Mouse (Mus musculus) thymus, adult 2 months (tissue): ENCODE measurements around the gene Pde6g. TPM values are rescaled to one million over a fixed set of nuclear protein-coding genes. Genes with fewer than 3 reads are reported as not detected.
"Not testable (repeated sequence)": the region's sequence is repeated elsewhere in the genome, so short reads cannot be mapped to it uniquely, and the experiment has no call there.

ENCODE experiments used
- DNase-seq: peaks from one replicate; pipeline ENCODE4 v3.0.0; 2021
- H3K27ac ChIP-seq: fragments of 200-500 bp; 2 replicates; pipeline ENCODE4 v1.5.1; 2012; ENCODE audit warnings: low read length, control low read depth; ENCODE audit not compliant: control insufficient read depth, insufficient read depth
- H3K27me3 ChIP-seq: fragments of 200-500 bp; 2 replicates; pipeline ENCODE4 v1.6.1; 2012; ENCODE audit warnings: mild to moderate bottlenecking, low read length, moderate library complexity, mixed read lengths; ENCODE audit not compliant: control insufficient read depth, insufficient read depth
- H3K36me3 ChIP-seq: fragments of 200-500 bp; 2 replicates; pipeline ENCODE4 v1.6.1; 2012; ENCODE audit warnings: mild to moderate bottlenecking, low read length, moderate library complexity; ENCODE audit not compliant: control insufficient read depth, insufficient read depth
- H3K4me1 ChIP-seq: fragments of 200-500 bp; replicated peaks from 2 replicates; pipeline ENCODE4 v1.6.1; 2012; ENCODE audit warnings: low read length; ENCODE audit not compliant: control insufficient read depth, insufficient read depth
- H3K4me3 ChIP-seq: fragments of 200-500 bp; 2 replicates; pipeline ENCODE4 v1.5.1; 2012; ENCODE audit warnings: mild to moderate bottlenecking, low read length, control low read depth, moderate library complexity; ENCODE audit not compliant: control insufficient read depth, insufficient read depth
- CTCF ChIP-seq: fragments of 200-500 bp; IDR thresholded peaks from 2 replicates; pipeline ENCODE4 v1.5.1; 2012; ENCODE audit warnings: mild to moderate bottlenecking, control low read depth, low read length, moderate library complexity, borderline replicate concordance; ENCODE audit not compliant: control insufficient read depth, poor library complexity, insufficient read depth; ENCODE audit errors: extremely low read depth
- POLR2A ChIP-seq: fragments of 200-500 bp; IDR thresholded peaks from 2 replicates; pipeline ENCODE4 v1.6.1; 2012; ENCODE audit warnings: mild to moderate bottlenecking, low read length, control low read depth, moderate library complexity; ENCODE audit not compliant: control insufficient read depth, poor library complexity, insufficient read depth; ENCODE audit errors: extremely low read depth
- WGBS: fragments of 180-500 bp; shearing (Covaris S2); methylation state at CpG from one replicate; pipeline ENCODE4 v1.1.7; 2018; 5-methylcytosine and 5-hydroxymethylcytosine counted together
- polyA plus RNA-seq: library from polyadenylated mRNA; depleted of rRNA; stranded (reverse); fragments of >200 nt; gene quantifications from 2 replicates; pipeline ENCODE4 v1.2.3, GENCODE M21; 2012

Pde6g gene
- polyA plus RNA-seq, 1 experiment, result 0.55 TPM

GRCm38 (mm10) chr11:120423569-120424295 lies 29.6 kb downstream of the Pde6g start:
- H3K4me1 ChIP-seq, result no peaks in the 10 kb centered on the region
- WGBS, result 77% methylated on average over 9 of the region's 9 CpGs

GRCm38 (mm10) chr11:120422651-120423568 lies 30.4 kb downstream of the Pde6g start:
- Histone ChIP-seq H3K27ac (no peak overlapping the region), H3K4me1 (no peaks in the 10 kb centered on the region), H3K4me3 (no peak overlapping the region), H3K27me3 (no peaks in the 10 kb centered on the region), H3K36me3 (peaks cover 72% of the 10 kb centered on the region)
- DNase-seq, result no peak
- TF ChIP-seq CTCF, result no peak
- no peak for TF ChIP-seq POLR2A
- 75% methylated on average over 13 of the region's 13 CpGs for WGBS

More at GRCm38 (mm10) chr11:120423569-120424295, 29.6 kb downstream of the Pde6g start:
- TF ChIP-seq CTCF, result peak; percentile 44; the same call in 1 of the 2 replicates
- no peak for TF ChIP-seq POLR2A
- Histone ChIP-seq H3K36me3 (peaks cover 72% of the 10 kb centered on the region), H3K4me3 (no peak overlapping the region), H3K27me3 (no peaks in the 10 kb centered on the region), H3K27ac (no peak overlapping the region)
- peak; percentile 58 for DNase-seq

DNA sequence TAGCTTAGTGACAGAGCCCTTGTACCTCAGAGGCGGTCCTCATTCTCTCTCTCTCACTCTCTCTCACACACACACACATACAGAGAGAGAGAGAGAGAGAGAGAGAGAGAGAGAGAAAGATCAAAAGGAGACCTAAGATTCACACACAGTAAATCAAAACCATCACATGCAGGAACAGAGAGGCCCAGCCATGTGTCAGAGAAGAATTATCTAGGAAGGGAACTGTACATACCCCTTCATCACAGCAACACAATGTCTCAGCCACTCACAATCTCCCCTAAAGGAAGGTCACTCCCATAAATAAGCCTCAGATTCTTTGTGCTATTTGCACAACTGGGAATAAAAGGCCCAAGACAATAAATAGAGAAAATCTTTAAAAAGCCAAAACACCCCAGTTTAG lies 34.7 kb downstream of the Pde6g start:
- Histone ChIP-seq H3K27ac (no peak overlapping the region), H3K27me3 (no peaks in the 10 kb centered on the region), H3K4me1 (no peaks in the 10 kb centered on the region), H3K4me3 (no peak overlapping the region), H3K36me3 (peaks cover 71% of the 10 kb centered on the region)
- DNase-seq, result no peak
- WGBS, result 83% methylated on average over 1 of the region's 1 CpGs
- TF ChIP-seq POLR2A, result no peak
- TF ChIP-seq CTCF, result no peak

GRCm38 (mm10) chr11:120417852-120418251 lies 35.4 kb downstream of the Pde6g start:
- 94% methylated on average over 7 of the region's 7 CpGs for WGBS
- DNase-seq, result no peak
- TF ChIP-seq CTCF (no peak), POLR2A (no peak)
- Histone ChIP-seq H3K36me3 (peaks cover 75% of the 10 kb centered on the region), H3K4me3 (no peak overlapping the region), H3K4me1 (no peaks in the 10 kb centered on the region), H3K27ac (no peak overlapping the region), H3K27me3 (no peaks in the 10 kb centered on the region)

DNA sequence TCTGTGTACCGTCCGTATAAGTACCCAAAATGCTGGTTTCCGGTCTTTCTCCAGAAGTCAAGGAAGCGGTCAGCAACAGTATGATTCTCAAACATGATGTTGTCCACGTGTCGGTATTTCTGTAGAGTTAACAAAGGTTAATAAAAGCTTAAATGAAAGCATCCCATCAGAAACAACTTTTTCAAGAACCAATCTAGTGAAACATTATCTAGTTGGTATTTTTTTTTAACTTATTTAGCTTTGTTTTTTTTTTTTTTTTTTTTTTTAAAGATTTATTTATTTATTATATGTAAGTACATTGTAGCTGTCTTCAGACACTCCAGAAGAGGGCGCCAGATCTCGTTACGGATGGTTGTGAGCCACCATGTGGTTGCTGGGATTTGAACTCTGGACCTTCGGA lies 39.7 kb downstream of the Pde6g start:
- not testable (repeated sequence) for H3K27me3 ChIP-seq, H3K27ac ChIP-seq, DNase-seq, H3K4me3 ChIP-seq, H3K4me1 ChIP-seq
- peaks cover 81% of the 10 kb centered on the region for H3K36me3 ChIP-seq
- whole genome bisulfite sequencing, result 99% methylated on average over 7 of the region's 10 CpGs

- Histone ChIP-seq H3K4me3 (no peak overlapping the region), H3K4me1 (no peaks in the 10 kb centered on the region), H3K36me3 (peaks cover 70% of the 10 kb centered on the region), H3K27ac (no peak overlapping the region), H3K27me3 (no peaks in the 10 kb centered on the region)
- WGBS, result 82% methylated on average over 1 of the region's 1 CpGs
- DNase-seq, result no peak
- TF ChIP-seq CTCF, result no peak
These were observed 46.9 kb downstream of the Pde6g start for GRCm38 (mm10) chr11:120406445-120406844.
